Mouse (Mus musculus) lung, postnatal 0 days (tissue): ENCODE results near the gene Smim13.

Experiments
- CTCF ChIP-seq: IDR thresholded peaks from 2 replicates; pipeline ENCODE4 v1.5.1; 2016; ENCODE audit warnings: antibody characterized with exemption, mild to moderate bottlenecking
- EP300 ChIP-seq: IDR thresholded peaks from 2 replicates; pipeline ENCODE4 v1.6.1; 2016; ENCODE audit warnings: antibody characterized with exemption, mild to moderate bottlenecking, control low read depth

- TF ChIP-seq CTCF (no peak), EP300 (no peak)
Observed at GRCm38 (mm10) chr13:41263304-41264006, 13.8 kb downstream of the Smim13 start.
